Mouse (Mus musculus) embryo, embryonic 9.5 days (tissue): ENCODE results near the gene Rnf39.
"Not testable (repeated sequence)": the region's sequence is repeated elsewhere in the genome, so short reads cannot be mapped to it uniquely, and the experiment has no call there.

Experiments used
- DNase-seq: peaks from one replicate; pipeline ENCODE4 v3.0.0-alpha.2; 2017; ENCODE audit errors: extremely low spot score

Gene Rnf39

GRCm38 (mm10) chr17:36982253-36983155, 39.8 kb downstream of the Rnf39 start:
- DNase-seq = peak; percentile 8

GRCm38 (mm10) chr17:36988475-36988874, 45.8 kb downstream of the Rnf39 start:
- DNase-seq = no peak

GRCm38 (mm10) chr17:36989437-36989836, 46.7 kb downstream of the Rnf39 start, which contains the start of gene H2-M5:
Gene H2-M5 (minus strand): TSS chr17:36989537.
- no peak for DNase-seq

GRCm38 (mm10) chr17:36990630-36991029, 47.9 kb downstream of the Rnf39 start:
- DNase-seq = not testable (repeated sequence)

GRCm38 (mm10) chr17:36992336-36993104, 49.8 kb downstream of the Rnf39 start:
- no peak for DNase-seq

GRCm38 (mm10) chr17:36993770-36994325, 51.1 kb downstream of the Rnf39 start:
- DNase-seq = no peak

GRCm38 (mm10) chr17:36994528-36994927, 51.8 kb downstream of the Rnf39 start:
- DNase-seq = no peak

GRCm38 (mm10) chr17:36995448-36995847, 52.7 kb downstream of the Rnf39 start:
- DNase-seq = no peak

GRCm38 (mm10) chr17:36997033-36997735, 54.5 kb downstream of the Rnf39 start:
- DNase-seq = peak; percentile 79
